Mouse (Mus musculus): ENCODE data around the gene Phc2. TPM values are rescaled to one million over a fixed set of nuclear protein-coding genes. Genes with fewer than 3 reads are reported as not detected.

Phc2 gene
- total RNA-seq, 4 experiments from 2014 or later = 87.3 to 94.0 (median 91.6) TPM

- DNase-seq (ENCODE audit: low spot score in 2 of 2) = peak; percentile 63
These were observed 34.5 kb downstream of the Phc2 start for GRCm38 (mm10) chr4:128688976-128689375.

- no peak for DNase-seq (ENCODE audit: low spot score in 2 of 2)
These were observed 35.3 kb downstream of the Phc2 start for GRCm38 (mm10) chr4:128689739-128690304.

- no peak for DNase-seq (ENCODE audit: low spot score in 2 of 2)
These were observed 36.7 kb downstream of the Phc2 start for GRCm38 (mm10) chr4:128691195-128691594.

GRCm38 (mm10) chr4:128692149-128692925 lies 37.8 kb downstream of the Phc2 start:
- DNase-seq (ENCODE audit: low spot score in 2 of 2) = no peak

- no peak for DNase-seq (ENCODE audit: low spot score in 2 of 2)
These were observed 38.7 kb downstream of the Phc2 start for GRCm38 (mm10) chr4:128693207-128693606.

GRCm38 (mm10) chr4:128694315-128694714 lies 39.8 kb downstream of the Phc2 start:
- DNase-seq (ENCODE audit: low spot score in 2 of 2) = no peak

- DNase-seq (ENCODE audit: low spot score in 2 of 2) = peak in 1 of 2 experiments; percentile 50
These were observed 40.6 kb downstream of the Phc2 start for GRCm38 (mm10) chr4:128695149-128695548.

GRCm38 (mm10) chr4:128698011-128698861 lies 43.7 kb downstream of the Phc2 start:
- peak; percentile 62 to 64 for DNase-seq (ENCODE audit: low spot score in 2 of 2)

- DNase-seq (ENCODE audit: low spot score in 2 of 2) = no peak
These were observed 45.4 kb downstream of the Phc2 start for GRCm38 (mm10) chr4:128699916-128700315.

- no peak for DNase-seq (ENCODE audit: low spot score in 2 of 2)
These were observed 46.0 kb downstream of the Phc2 start for GRCm38 (mm10) chr4:128700543-128700942.

- no peak for DNase-seq (ENCODE audit: low spot score in 2 of 2)
These were observed 50.7 kb downstream of the Phc2 start for GRCm38 (mm10) chr4:128705138-128705720.

- DNase-seq (ENCODE audit: low spot score in 2 of 2) = no peak
These were observed 52.1 kb downstream of the Phc2 start for GRCm38 (mm10) chr4:128706626-128707025.

- no peak for DNase-seq (ENCODE audit: low spot score in 2 of 2)
These were observed 52.9 kb downstream of the Phc2 start for GRCm38 (mm10) chr4:128707384-128707783.

GRCm38 (mm10) chr4:128709061-128709780 lies 54.7 kb downstream of the Phc2 start:
- no peak for DNase-seq (ENCODE audit: low spot score in 2 of 2)

- no peak for DNase-seq (ENCODE audit: low spot score in 2 of 2)
These were observed 55.3 kb downstream of the Phc2 start for GRCm38 (mm10) chr4:128709781-128710166.

- DNase-seq (ENCODE audit: low spot score in 2 of 2) = no peak
These were observed 55.8 kb downstream of the Phc2 start for GRCm38 (mm10) chr4:128710286-128710685.

GRCm38 (mm10) chr4:128710800-128711199 lies 56.3 kb downstream of the Phc2 start:
- no peak for DNase-seq (ENCODE audit: low spot score in 2 of 2)

- peak; percentile 88 to 94 for DNase-seq (ENCODE audit: low spot score in 2 of 2)
These were observed 57.1 kb downstream of the Phc2 start for GRCm38 (mm10) chr4:128711455-128712135.

GRCm38 (mm10) chr4:128712136-128712655 lies 57.7 kb downstream of the Phc2 start:
- DNase-seq (ENCODE audit: low spot score in 2 of 2) = no peak

- no peak for DNase-seq (ENCODE audit: low spot score in 2 of 2)
These were observed 58.4 kb downstream of the Phc2 start for GRCm38 (mm10) chr4:128712941-128713340.

Data from layer of hippocampus, adult 8-10 months (tissue).